Mouse (Mus musculus): ENCODE results near the gene Slc22a21. TPM values are rescaled to one million over a fixed set of nuclear protein-coding genes. Genes with fewer than 3 reads are reported as not detected.
"Not testable (repeated sequence)": the region's sequence is repeated elsewhere in the genome, so short reads cannot be mapped to it uniquely, and the experiment has no call there.

Gene Slc22a21
- polyA plus RNA-seq, 1 experiment from 2014 or later: 2.4 TPM

DNA sequence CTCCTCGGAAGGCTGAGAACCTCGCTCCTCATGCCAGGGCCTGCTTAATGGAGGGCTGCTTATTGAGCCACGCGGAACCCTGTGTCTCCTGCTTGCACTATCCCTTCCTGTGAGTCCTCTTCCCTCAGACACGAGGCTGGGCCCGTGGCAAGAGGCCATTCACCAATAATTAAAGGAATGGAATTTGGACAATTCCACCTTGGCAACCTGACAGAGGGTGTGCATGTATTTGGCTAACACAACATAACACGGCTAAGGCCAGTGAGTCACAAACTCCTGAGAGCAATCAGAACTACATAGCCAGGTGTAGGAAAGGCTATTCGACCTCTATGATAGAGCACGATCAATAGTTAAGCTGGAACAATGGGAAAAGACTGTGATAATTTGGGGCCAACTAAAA, 24.1 kb upstream of the Slc22a21 start:
- no peak for ATAC-seq (ENCODE audit: low FRiP score, low TSS enrichment)

DNA sequence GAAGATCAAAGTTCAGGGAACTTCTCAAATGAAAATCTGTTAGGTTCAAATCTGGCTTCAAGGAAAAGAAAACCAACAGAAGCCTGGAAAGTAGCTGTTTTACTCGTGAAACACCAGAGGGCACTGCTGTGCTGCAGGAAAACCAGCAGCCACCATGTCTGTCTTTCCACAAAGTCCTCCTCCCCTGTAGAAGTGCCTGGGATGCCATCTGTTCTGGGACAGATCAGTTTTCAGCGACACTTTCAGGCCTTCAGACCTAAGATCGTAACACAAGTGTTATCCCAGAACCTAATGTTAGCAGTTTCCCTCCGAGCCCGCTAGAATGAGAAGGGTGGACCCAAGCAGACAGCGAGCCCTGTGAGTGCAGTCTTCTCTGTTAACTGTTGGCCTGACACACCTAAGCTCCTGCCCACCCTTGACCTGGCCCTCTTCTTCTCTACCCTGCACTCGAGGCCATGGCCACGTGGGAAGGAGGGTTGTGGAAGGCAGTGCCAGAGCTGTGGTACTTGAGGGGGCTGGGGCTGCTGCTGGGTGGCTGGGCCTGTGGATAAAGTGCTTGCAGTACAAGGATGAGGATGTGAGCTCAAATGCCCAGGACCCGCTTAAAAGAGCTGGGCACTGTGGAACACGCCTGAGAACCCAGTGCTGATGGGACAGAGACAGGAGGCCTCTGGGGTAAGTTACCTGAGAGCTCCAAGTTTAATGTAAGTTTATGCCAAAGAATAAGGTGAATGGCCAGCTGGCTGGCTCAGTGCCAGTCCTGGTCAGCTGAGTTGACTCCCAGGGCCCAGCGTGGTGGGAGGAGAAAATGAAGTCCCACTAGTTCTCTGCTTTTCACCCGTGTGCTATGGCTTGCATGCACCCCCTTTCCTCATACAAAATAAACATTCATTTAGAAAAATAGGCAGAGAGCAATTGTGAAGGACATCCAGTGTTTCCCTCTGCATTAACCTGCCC, 22.9 kb upstream of the Slc22a21 start:
- H3K4me2 ChIP-seq (ENCODE audit: low read length); H3K27me3 ChIP-seq (ENCODE audit: control insufficient read depth, insufficient read depth, low read length); H3K9ac ChIP-seq (replicated peaks; ENCODE audit: low read length); H3K9me3 ChIP-seq (ENCODE audit: control insufficient read depth, low read length); H3K4me3 ChIP-seq (replicated peaks; ENCODE audit: low read depth, low read length); H3K4me1 ChIP-seq (ENCODE audit: control insufficient read depth, insufficient read depth, low read length); H3K36me3 ChIP-seq (ENCODE audit: control insufficient read depth, insufficient read depth, low read length); H3K27ac ChIP-seq (replicated peaks; ENCODE audit: low read depth, low read length); ATAC-seq (ENCODE audit: low FRiP score, low TSS enrichment): not testable (repeated sequence)
- DNase-seq: peak; percentile 87
- 50% methylated on average over 12 of the region's 12 CpGs for WGBS

More for the DNA sequence above, 24.1 kb upstream of the Slc22a21 start:
- DNase-seq: no peak
- Histone ChIP-seq H3K4me2 (ENCODE audit: low read length) (no peak overlapping the region), H3K9me3 (ENCODE audit: control insufficient read depth, low read length) (no peaks in the 10 kb centered on the region), H3K4me1 (ENCODE audit: control insufficient read depth, insufficient read depth, low read length) (no peaks in the 10 kb centered on the region), H3K27me3 (ENCODE audit: control insufficient read depth, insufficient read depth, low read length) (no peaks in the 10 kb centered on the region), H3K4me3 (replicated peaks; ENCODE audit: low read depth, low read length) (no peak overlapping the region), H3K36me3 (ENCODE audit: control insufficient read depth, insufficient read depth, low read length) (no peaks in the 10 kb centered on the region), H3K9ac (replicated peaks; ENCODE audit: low read length) (no peak overlapping the region), H3K27ac (replicated peaks; ENCODE audit: low read depth, low read length) (no peak overlapping the region)
- WGBS: 82% methylated on average over 9 of the region's 9 CpGs

DNA sequence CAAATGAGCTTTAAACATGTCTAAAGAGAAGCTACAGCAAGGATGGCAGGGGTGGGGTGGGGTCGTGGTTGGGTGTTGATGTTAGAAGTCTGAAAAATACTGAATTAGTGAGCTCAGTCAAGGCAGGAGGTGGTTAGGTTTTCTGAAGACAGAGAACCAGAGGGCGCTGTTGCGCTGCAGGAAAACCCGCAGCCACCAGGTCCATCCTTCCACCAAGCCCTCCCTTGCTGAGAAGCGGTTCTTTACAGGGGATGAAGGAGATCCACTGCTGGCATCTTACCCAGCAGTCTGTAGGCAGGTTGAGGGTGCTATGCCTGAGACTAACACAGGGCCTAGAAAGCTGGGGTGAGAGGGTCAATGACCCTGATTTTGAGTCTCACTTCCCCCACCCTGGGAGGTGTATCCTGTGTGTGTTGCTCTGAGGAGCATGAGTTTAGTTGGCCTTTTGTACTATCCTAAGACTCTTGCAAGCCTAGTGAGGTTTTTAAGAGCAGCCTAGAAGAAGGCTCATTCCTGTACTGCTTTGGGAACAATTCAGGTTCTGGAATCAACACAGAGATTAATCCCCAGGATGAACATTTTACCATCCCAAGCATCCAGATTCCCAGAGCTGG, 22.1 kb upstream of the Slc22a21 start:
- DNase-seq (peak; percentile 81), ATAC-seq (ENCODE audit: low FRiP score, low TSS enrichment) (no peak)
- Histone ChIP-seq H3K4me1 (ENCODE audit: control insufficient read depth, insufficient read depth, low read length) (no peaks in the 10 kb centered on the region), H3K4me3 (replicated peaks; ENCODE audit: low read depth, low read length) (no peak overlapping the region), H3K27ac (replicated peaks; ENCODE audit: low read depth, low read length) (no peak overlapping the region), H3K9ac (replicated peaks; ENCODE audit: low read length) (no peak overlapping the region), H3K27me3 (ENCODE audit: control insufficient read depth, insufficient read depth, low read length) (no peaks in the 10 kb centered on the region), H3K36me3 (ENCODE audit: control insufficient read depth, insufficient read depth, low read length) (no peaks in the 10 kb centered on the region), H3K4me2 (ENCODE audit: low read length) (no peak overlapping the region), H3K9me3 (ENCODE audit: control insufficient read depth, low read length) (no peaks in the 10 kb centered on the region)
- 6% methylated on average over 5 of the region's 5 CpGs for WGBS

DNA sequence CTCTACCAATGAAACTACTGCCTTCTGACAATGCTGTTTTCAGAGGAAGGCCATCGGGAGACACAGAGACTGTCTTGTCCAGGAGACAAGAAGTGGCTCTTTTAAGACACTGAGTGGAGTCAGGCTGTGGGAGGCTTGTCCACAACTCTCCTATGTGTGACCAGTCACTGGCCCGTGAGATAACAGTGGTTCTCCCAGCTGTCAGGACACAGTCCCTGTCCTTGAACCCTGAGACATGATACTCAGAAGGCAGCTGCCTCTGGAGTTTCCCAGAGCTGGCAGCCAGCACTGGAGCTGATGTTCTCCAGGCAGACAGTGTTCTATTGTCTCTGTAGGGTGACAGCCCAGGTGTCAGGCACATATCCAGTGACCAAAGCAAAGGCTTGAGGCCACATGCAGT, 17.5 kb upstream of the Slc22a21 start:
- DNase-seq (no peak), ATAC-seq (ENCODE audit: low FRiP score, low TSS enrichment) (no peak)
- H3K9me3 ChIP-seq (ENCODE audit: control insufficient read depth, low read length): no peaks in the 10 kb centered on the region
- H3K4me1 ChIP-seq (ENCODE audit: control insufficient read depth, insufficient read depth, low read length): no peaks in the 10 kb centered on the region
- WGBS: 83% methylated on average over 2 of the region's 2 CpGs
- no peaks in the 10 kb centered on the region for H3K27me3 ChIP-seq (ENCODE audit: control insufficient read depth, insufficient read depth, low read length)
- H3K4me3 ChIP-seq (replicated peaks; ENCODE audit: low read depth, low read length): no peak overlapping the region
- H3K27ac ChIP-seq (replicated peaks; ENCODE audit: low read depth, low read length): no peak overlapping the region
- H3K9ac ChIP-seq (replicated peaks; ENCODE audit: low read length): no peak overlapping the region
- H3K4me2 ChIP-seq (ENCODE audit: low read length): no peak overlapping the region
- no peaks in the 10 kb centered on the region for H3K36me3 ChIP-seq (ENCODE audit: control insufficient read depth, insufficient read depth, low read length)

DNA sequence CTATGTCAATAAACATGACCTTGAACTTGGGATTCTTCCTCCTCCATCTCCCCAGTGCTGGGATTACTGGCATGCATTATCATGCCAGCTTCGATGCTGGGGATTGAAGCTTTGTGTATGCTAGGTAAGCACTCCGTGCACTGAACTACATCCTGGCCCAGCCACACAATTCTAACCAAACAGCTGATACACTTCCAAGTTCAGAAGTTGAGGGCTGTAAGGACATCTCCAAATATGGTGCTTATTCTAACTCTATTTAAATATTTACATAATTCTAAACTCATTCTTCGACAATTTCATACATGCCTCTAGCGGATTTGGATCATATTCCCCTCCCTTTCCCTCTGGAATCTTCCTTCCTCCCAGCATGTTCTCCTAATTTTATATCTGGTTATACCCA, 12.1 kb upstream of the Slc22a21 start:
- ATAC-seq (ENCODE audit: low FRiP score, low TSS enrichment) (no peak), DNase-seq (no peak)
- Histone ChIP-seq H3K36me3 (ENCODE audit: control insufficient read depth, insufficient read depth, low read length) (no peaks in the 10 kb centered on the region), H3K27ac (replicated peaks; ENCODE audit: low read depth, low read length) (no peak overlapping the region), H3K4me3 (replicated peaks; ENCODE audit: low read depth, low read length) (no peak overlapping the region), H3K4me1 (ENCODE audit: control insufficient read depth, insufficient read depth, low read length) (no peaks in the 10 kb centered on the region), H3K9ac (replicated peaks; ENCODE audit: low read length) (no peak overlapping the region), H3K27me3 (ENCODE audit: control insufficient read depth, insufficient read depth, low read length) (no peaks in the 10 kb centered on the region), H3K4me2 (ENCODE audit: low read length) (no peak overlapping the region), H3K9me3 (ENCODE audit: control insufficient read depth, low read length) (no peaks in the 10 kb centered on the region)
- 89% methylated on average over 4 of the region's 4 CpGs for WGBS

DNA sequence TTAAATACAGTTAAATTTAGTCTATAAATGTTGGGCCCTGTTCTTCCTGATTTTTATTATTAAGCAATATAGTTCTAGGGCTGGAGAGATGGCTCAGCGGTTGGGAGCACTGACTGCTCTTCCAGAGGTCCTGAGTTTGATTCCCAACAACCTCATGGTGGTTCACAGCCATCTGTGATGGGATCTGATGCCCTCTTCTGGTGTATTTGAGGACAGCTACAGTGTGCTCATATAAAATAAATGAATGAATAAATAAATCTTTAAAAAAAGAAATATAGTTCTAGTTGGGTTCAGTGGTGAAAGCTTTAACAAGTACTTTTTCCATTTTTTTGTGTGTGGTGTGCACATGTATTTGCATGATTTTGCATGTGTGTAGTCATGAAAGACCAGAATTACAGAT, 9.1 kb upstream of the Slc22a21 start:
- H3K36me3 ChIP-seq (ENCODE audit: control insufficient read depth, insufficient read depth, low read length): no peaks in the 10 kb centered on the region
- no peak for DNase-seq
- no peak overlapping the region for H3K4me2 ChIP-seq (ENCODE audit: low read length)
- H3K4me3 ChIP-seq (replicated peaks; ENCODE audit: low read depth, low read length): no peak overlapping the region
- no peak overlapping the region for H3K27ac ChIP-seq (replicated peaks; ENCODE audit: low read depth, low read length)
- H3K9ac ChIP-seq (replicated peaks; ENCODE audit: low read length): no peak overlapping the region
- H3K4me1 ChIP-seq (ENCODE audit: control insufficient read depth, insufficient read depth, low read length): no peaks in the 10 kb centered on the region
- no peaks in the 10 kb centered on the region for H3K9me3 ChIP-seq (ENCODE audit: control insufficient read depth, low read length)
- WGBS: 57% methylated on average over 1 of the region's 1 CpGs
- no peak for ATAC-seq (ENCODE audit: low FRiP score, low TSS enrichment)
- H3K27me3 ChIP-seq (ENCODE audit: control insufficient read depth, insufficient read depth, low read length): no peaks in the 10 kb centered on the region

DNA sequence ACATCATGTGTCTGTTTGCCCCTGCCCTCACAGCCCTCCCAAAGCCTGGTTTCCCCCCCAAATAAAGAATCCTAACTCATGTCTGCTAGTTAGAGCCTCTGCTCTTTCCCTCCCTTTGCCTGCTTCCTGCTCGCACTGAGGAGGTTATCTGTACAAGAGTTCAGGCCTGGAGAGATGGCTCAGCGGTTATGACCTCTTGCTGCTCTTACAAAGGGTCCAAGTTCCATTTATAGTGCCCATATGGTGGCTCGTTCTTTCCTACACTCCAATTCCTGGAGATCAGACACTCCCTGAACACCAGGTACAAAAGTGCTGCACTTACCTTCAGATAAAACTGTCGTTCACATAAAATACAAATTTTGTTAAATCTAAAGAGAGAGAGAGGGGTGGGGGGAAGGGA, 7.9 kb upstream of the Slc22a21 start:
- WGBS: 83% methylated on average over 4 of the region's 4 CpGs
- ATAC-seq (ENCODE audit: low FRiP score, low TSS enrichment) (no peak), DNase-seq (no peak)

DNA sequence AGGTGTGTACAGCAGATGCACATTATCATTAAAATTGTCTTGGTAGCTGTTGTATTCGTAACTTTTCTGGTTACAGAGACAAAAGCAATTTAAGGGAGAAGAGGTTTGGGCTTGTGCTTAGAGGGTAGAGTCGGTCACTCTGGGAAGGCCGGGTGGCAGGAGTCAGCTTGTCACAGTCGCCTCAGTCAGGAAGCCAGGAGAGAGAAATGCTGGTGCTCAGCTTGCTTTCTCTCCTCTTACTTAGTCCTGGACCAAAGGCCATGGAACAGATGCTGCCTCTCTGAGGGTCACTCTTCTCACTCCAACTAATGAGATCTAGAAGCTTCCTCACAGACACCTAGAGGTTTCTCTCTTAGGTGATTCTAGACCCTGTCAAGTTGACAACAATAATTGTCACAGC, 1.3 kb upstream of the Slc22a21 start:
- Histone ChIP-seq H3K9me3 (ENCODE audit: control insufficient read depth, low read length) (no peaks in the 10 kb centered on the region), H3K4me1 (ENCODE audit: control insufficient read depth, insufficient read depth, low read length) (peaks cover 7% of the 10 kb centered on the region; the same call in 1 of the 2 replicates), H3K9ac (replicated peaks; ENCODE audit: low read length) (no peak overlapping the region), H3K4me2 (ENCODE audit: low read length) (no peak overlapping the region), H3K27ac (replicated peaks; ENCODE audit: low read depth, low read length) (no peak overlapping the region), H3K36me3 (ENCODE audit: control insufficient read depth, insufficient read depth, low read length) (no peaks in the 10 kb centered on the region), H3K4me3 (replicated peaks; ENCODE audit: low read depth, low read length) (no peak overlapping the region), H3K27me3 (ENCODE audit: control insufficient read depth, insufficient read depth, low read length) (peaks cover 11% of the 10 kb centered on the region; the same call in 1 of the 2 replicates)
- WGBS: 93% methylated on average over 4 of the region's 4 CpGs
- no peak for ATAC-seq (ENCODE audit: low FRiP score, low TSS enrichment)
- no peak for DNase-seq

More for the DNA sequence above, 7.9 kb upstream of the Slc22a21 start:
- Histone ChIP-seq H3K27me3 (ENCODE audit: control insufficient read depth, insufficient read depth, low read length) (no peaks in the 10 kb centered on the region), H3K9me3 (ENCODE audit: control insufficient read depth, low read length) (no peaks in the 10 kb centered on the region), H3K4me1 (ENCODE audit: control insufficient read depth, insufficient read depth, low read length) (no peaks in the 10 kb centered on the region), H3K27ac (replicated peaks; ENCODE audit: low read depth, low read length) (no peak overlapping the region), H3K4me2 (ENCODE audit: low read length) (no peak overlapping the region), H3K9ac (replicated peaks; ENCODE audit: low read length) (no peak overlapping the region), H3K36me3 (ENCODE audit: control insufficient read depth, insufficient read depth, low read length) (no peaks in the 10 kb centered on the region), H3K4me3 (replicated peaks; ENCODE audit: low read depth, low read length) (no peak overlapping the region)

DNA sequence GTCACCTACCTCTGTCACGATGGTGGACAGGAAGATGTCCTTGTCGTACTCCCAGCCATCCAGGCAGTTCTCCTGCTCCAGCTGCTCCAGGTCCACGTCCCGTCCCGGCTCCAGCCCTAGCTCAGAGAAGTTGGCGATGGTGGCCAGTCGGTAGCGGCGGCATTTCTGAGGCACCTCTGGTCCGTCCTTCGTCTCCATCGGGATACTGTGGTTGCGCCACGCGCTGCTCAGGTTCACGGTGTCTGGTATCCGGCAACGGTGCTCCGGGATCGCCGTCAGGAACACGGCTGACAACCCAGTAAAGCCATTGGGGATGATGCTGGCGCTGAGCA, 710 bp downstream of the Slc22a21 start:
- Histone ChIP-seq H3K4me2 (ENCODE audit: low read length) (peak overlapping the region; percentile 92), H3K4me3 (replicated peaks; ENCODE audit: low read depth, low read length) (peak overlapping the region; percentile 54), H3K27me3 (ENCODE audit: control insufficient read depth, insufficient read depth, low read length) (peaks cover 11% of the 10 kb centered on the region; the same call in 1 of the 2 replicates), H3K9ac (replicated peaks; ENCODE audit: low read length) (peak overlapping the region; percentile 48)
- ATAC-seq (ENCODE audit: low FRiP score, low TSS enrichment); H3K4me1 ChIP-seq (ENCODE audit: control insufficient read depth, insufficient read depth, low read length); H3K27ac ChIP-seq (replicated peaks; ENCODE audit: low read depth, low read length); H3K9me3 ChIP-seq (ENCODE audit: control insufficient read depth, low read length); H3K36me3 ChIP-seq (ENCODE audit: control insufficient read depth, insufficient read depth, low read length); DNase-seq: not testable (repeated sequence)
- under 1% methylated on average over 23 of the region's 23 CpGs for WGBS

Measured in midbrain, embryonic 14.5 days (tissue).